Mouse (Mus musculus) thymus, postnatal 4 days (tissue): ENCODE data around the gene Atf7.

ENCODE experiments used
- DNase-seq: peaks from one replicate; pipeline ENCODE4 v3.0.0; 2021

Gene Atf7

GRCm38 (mm10) chr15:102485853-102486252, 139.4 kb downstream of the Atf7 start:
- no peak for DNase-seq

GRCm38 (mm10) chr15:102483136-102483535, 142.1 kb downstream of the Atf7 start:
- DNase-seq = no peak
